Mouse (Mus musculus) bone marrow, adult 2 months (tissue): ENCODE data around the gene Fer.

ENCODE experiments used
- CTCF ChIP-seq: fragments of 200-500 bp; IDR thresholded peaks from 2 replicates; pipeline ENCODE4 v1.5.1; 2011; ENCODE audit warnings: low read length, control low read depth; ENCODE audit not compliant: control insufficient read depth, insufficient read depth
- POLR2A ChIP-seq: fragments of 200-500 bp; IDR thresholded peaks from 2 replicates; pipeline ENCODE4 v1.6.1; 2011; ENCODE audit warnings: low read depth, mild to moderate bottlenecking, control low read depth, low read length, borderline replicate concordance; ENCODE audit not compliant: control insufficient read depth

DNA sequence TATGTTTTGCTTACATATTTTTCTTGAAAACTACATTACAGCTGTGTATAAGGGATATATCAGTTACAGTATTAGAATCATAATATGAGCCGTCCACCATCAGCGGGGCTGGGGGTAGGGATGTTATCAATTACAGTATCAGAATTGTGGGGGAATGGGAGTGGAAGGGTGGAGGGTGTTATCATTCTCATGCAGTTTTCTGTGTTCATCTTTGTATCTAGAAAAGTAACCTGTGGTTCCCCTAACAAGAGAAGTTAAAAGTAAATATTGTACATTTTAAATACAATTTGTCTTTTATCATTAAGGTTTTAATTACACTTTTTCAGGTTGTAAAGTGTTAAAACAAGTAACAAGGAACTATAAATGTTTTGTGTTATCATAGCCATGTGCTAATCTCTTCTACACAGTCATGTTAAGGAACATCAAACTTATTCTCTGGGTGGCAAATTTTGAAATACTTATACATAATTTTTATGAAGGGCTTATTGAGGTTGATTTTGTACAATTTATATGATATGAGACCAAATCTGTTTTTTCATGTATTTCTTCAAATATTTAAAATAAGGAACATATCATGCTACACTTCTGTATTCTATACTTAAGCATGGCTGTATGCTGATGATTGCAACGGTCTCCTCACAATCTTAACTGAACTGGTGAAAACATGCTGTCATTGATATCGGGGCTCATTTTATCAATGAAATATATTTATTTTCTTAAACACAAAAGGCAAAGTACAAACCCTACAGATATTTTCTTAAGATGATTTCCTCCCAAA lies 116.1 kb downstream of the Fer start:
- TF ChIP-seq POLR2A (no peak), CTCF (no peak)
